Mouse (Mus musculus) cerebellum, adult 9-10 months (tissue): ENCODE data around the gene Gm15517.

ENCODE experiments used
- DNase-seq: peaks from one replicate; pipeline ENCODE4 v3.0.0; 2022

Gene Gm15517

DNA sequence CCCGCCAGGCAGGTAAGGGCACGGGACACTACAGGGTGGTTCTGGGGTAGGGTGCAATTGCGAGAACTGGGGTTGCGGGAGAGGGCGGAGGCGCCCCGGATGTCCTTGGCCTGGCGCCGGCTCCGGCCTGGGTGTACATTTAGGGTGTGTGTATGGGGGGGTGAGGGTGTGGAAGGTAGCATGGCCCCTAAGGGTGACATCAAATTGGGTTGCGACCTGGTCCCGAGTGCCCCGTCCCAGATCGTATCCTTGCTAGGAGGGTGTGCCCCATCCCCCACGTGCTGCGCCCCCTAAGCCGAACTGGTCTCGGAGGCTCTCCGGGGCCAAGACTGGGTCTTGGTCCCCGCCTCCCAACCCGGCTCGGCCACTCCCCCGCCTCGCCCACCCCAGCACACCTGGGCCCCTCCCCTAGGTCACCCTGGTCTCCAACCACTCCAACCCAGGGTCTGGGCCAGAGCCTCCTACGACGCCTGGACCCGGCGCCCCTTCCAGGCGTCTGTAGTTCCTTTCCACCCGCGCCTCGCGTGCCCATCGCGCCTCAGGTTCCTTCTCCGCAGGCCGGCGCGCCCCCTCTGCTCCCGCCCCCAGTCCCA lies 49.1 kb downstream of the Gm15517 start:
- peak; percentile 62 for DNase-seq

DNA sequence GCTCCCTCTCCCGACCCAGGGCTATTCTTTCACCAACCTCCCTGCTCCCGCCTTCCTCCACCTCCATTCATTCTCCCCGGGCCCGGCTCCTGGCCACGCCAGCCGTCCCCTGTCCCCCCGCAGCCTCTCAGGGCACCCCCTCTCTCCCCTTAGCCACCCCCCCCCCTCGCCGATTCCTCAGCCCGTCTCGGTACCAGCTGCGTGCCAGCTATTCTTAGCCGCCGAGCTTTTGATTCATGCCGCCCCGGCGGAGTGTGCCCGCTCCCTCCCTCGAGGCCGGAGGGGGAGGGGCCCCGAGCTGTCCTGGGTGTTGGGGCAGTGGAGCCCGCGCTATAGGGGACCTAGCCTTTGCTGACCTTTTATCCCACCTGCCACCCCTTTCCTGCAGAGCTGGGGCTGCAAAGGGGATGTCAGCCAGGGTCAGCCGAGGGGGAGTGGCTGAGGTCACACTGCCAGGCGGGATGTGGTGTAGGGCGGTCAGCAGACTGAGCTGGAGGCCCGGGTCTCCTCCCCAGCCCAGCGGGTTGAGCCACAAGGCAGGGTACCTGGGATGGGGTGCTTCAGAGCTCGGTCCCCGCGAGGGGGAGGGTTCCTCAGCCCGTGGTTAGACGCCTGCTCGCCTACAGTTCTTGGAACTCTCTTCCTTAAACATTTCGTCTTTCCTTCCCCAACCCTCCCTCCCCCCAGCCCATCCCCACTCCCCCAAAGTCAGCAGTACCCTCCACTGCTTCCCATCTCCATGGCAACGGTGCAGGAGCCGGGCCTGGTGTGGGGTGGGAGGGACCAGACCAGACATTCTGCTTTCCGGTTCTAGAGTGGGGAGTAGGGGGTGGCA lies 49.8 kb downstream of the Gm15517 start:
- peak; percentile 68 for DNase-seq
